Mouse (Mus musculus) lung, embryonic 14.5 days (tissue): ENCODE results near the gene Cd24a. TPM values are rescaled to one million over a fixed set of nuclear protein-coding genes. Genes with fewer than 3 reads are reported as not detected.

Experiments
- ATAC-seq: fragments of 200-750 bp; cut with Nextera tagmentation; 2 replicates; pipeline ENCODE4 v1.8.0; 2017; ENCODE audit warnings: mild to moderate bottlenecking, moderate TSS enrichment, moderate library complexity; ENCODE audit not compliant: insufficient read depth
- DNase-seq: peaks from one replicate; pipeline ENCODE4 v3.0.0-alpha.2; 2015
- H3K27ac ChIP-seq: fragments of 300-500 bp; sonication (generic); 2 replicates; pipeline ENCODE4 v1.5.1; 2014; ENCODE audit warnings: low read depth, mild to moderate bottlenecking, moderate library complexity
- H3K27me3 ChIP-seq: fragments of 300-500 bp; sonication (generic); 2 replicates; pipeline ENCODE4 v1.6.1; 2014; ENCODE audit warnings: low read length, control low read depth; ENCODE audit not compliant: insufficient read depth
- H3K36me3 ChIP-seq: fragments of 300-500 bp; sonication (generic); 2 replicates; pipeline ENCODE4 v1.6.1; 2014; ENCODE audit warnings: control low read depth; ENCODE audit not compliant: insufficient read depth
- H3K4me1 ChIP-seq: fragments of 300-500 bp; sonication (generic); 2 replicates; pipeline ENCODE4 v1.6.1; 2014; ENCODE audit warnings: antibody characterized with exemption, control low read depth; ENCODE audit not compliant: insufficient read depth
- H3K4me2 ChIP-seq: fragments of 300-500 bp; sonication (generic); 2 replicates; pipeline ENCODE4 v1.6.1; 2014; ENCODE audit warnings: mild to moderate bottlenecking
- H3K4me3 ChIP-seq: fragments of 300-500 bp; sonication (generic); 2 replicates; pipeline ENCODE4 v1.5.1; 2014; ENCODE audit warnings: low read depth, low read length
- H3K9ac ChIP-seq: fragments of 300-500 bp; sonication (generic); 2 replicates; pipeline ENCODE4 v1.6.1; 2014
- H3K9me3 ChIP-seq: fragments of 300-500 bp; sonication (generic); 2 replicates; pipeline ENCODE4 v1.6.1; 2016; ENCODE audit warnings: low read depth, low read length, control low read depth
- CTCF ChIP-seq: IDR thresholded peaks from 2 replicates; pipeline ENCODE4 v1.5.1; 2016; ENCODE audit warnings: antibody characterized with exemption, low read depth
- WGBS: fragments of 180-500 bp; shearing (Covaris S2); extraction: QIAGEN DNeasy Blood & Tissue Kit; methylation state at CpG from one replicate; pipeline ENCODE4 v1.1.7; 2014; 5-methylcytosine and 5-hydroxymethylcytosine counted together
- polyA plus RNA-seq: library from polyadenylated mRNA; unstranded; fragments of >200 nt; fragmentation: Nextera tagmentation; extraction: Ambion mirVana; gene quantifications from 2 replicates; pipeline ENCODE4 v1.2.1, GENCODE M21; 2014

The Cd24a gene
- polyA plus RNA-seq, 1 experiment from 2014 or later: 262 TPM

- H3K27me3 ChIP-seq: no peaks in the 10 kb centered on the region
- TF ChIP-seq CTCF: no peak
- no peaks in the 10 kb centered on the region; the same call in 1 of the 2 replicates for H3K9me3 ChIP-seq
- H3K4me2 ChIP-seq: no peak overlapping the region
- H3K27ac ChIP-seq: no peak overlapping the region
- H3K4me3 ChIP-seq: no peak overlapping the region
- ATAC-seq (no peak), DNase-seq (no peak)
- no peaks in the 10 kb centered on the region for H3K36me3 ChIP-seq
- no peak overlapping the region for H3K9ac ChIP-seq
- 0 out of 2 replicates have a peak, but pooled peaks cover 2% of the 10 kb centered on the region for H3K4me1 ChIP-seq
- 53% methylated on average over 2 of the region's 2 CpGs for WGBS
These were observed 46.8 kb downstream of the Cd24a start for GRCm38 (mm10) chr10:43624791-43625398.

GRCm38 (mm10) chr10:43625578-43625977 is 47.5 kb downstream of the Cd24a start:
- 77% methylated on average over 2 of the region's 2 CpGs for WGBS
- DNase-seq (no peak), ATAC-seq (no peak)
- Histone ChIP-seq H3K27me3 (no peaks in the 10 kb centered on the region), H3K4me2 (no peak overlapping the region), H3K4me3 (no peak overlapping the region), H3K27ac (no peak overlapping the region), H3K9ac (no peak overlapping the region), H3K4me1 (0 out of 2 replicates have a peak, but pooled peaks cover 3% of the 10 kb centered on the region), H3K36me3 (no peaks in the 10 kb centered on the region), H3K9me3 (no peaks in the 10 kb centered on the region; the same call in 1 of the 2 replicates)
- TF ChIP-seq CTCF: no peak

- peak overlapping the region; percentile 54; the same call in 1 of the 2 replicates for H3K27ac ChIP-seq
- WGBS: 49% methylated on average over 5 of the region's 5 CpGs
These were observed 51.1 kb downstream of the Cd24a start for GRCm38 (mm10) chr10:43629216-43629615.

GRCm38 (mm10) chr10:43629857-43630256 is 51.8 kb downstream of the Cd24a start:
- no peak overlapping the region for H3K4me2 ChIP-seq
- ATAC-seq (peak; percentile 71), DNase-seq (peak; percentile 63)
- 0 out of 2 replicates have a peak overlapping the region, but pooled peaks have one; percentile 54 for H3K27ac ChIP-seq
- TF ChIP-seq CTCF: no peak
- no peak overlapping the region for H3K4me3 ChIP-seq
- no peaks in the 10 kb centered on the region for H3K36me3 ChIP-seq
- H3K4me1 ChIP-seq: 0 out of 2 replicates have a peak, but pooled peaks cover 3% of the 10 kb centered on the region
- H3K27me3 ChIP-seq: no peaks in the 10 kb centered on the region
- no peaks in the 10 kb centered on the region; the same call in 1 of the 2 replicates for H3K9me3 ChIP-seq
- no peak overlapping the region for H3K9ac ChIP-seq

More at GRCm38 (mm10) chr10:43629216-43629615, 51.1 kb downstream of the Cd24a start:
- Histone ChIP-seq H3K36me3 (no peaks in the 10 kb centered on the region), H3K27me3 (no peaks in the 10 kb centered on the region), H3K4me3 (no peak overlapping the region), H3K4me2 (no peak overlapping the region), H3K4me1 (0 out of 2 replicates have a peak, but pooled peaks cover 3% of the 10 kb centered on the region), H3K9ac (no peak overlapping the region), H3K9me3 (no peaks in the 10 kb centered on the region; the same call in 1 of the 2 replicates)
- ATAC-seq (no peak), DNase-seq (no peak)
- no peak for TF ChIP-seq CTCF

- H3K9me3 ChIP-seq: no peaks in the 10 kb centered on the region; the same call in 1 of the 2 replicates
- DNase-seq: peak; percentile 9
- 57% methylated on average over 4 of the region's 4 CpGs for WGBS
- H3K4me2 ChIP-seq: no peak overlapping the region
- no peaks in the 10 kb centered on the region for H3K27me3 ChIP-seq
- no peak overlapping the region for H3K27ac ChIP-seq
- ATAC-seq: peak; percentile 52; the same call in 1 of the 2 replicates
- H3K4me1 ChIP-seq: 0 out of 2 replicates have a peak, but pooled peaks cover 3% of the 10 kb centered on the region
- H3K4me3 ChIP-seq: no peak overlapping the region
- no peak overlapping the region for H3K9ac ChIP-seq
- H3K36me3 ChIP-seq: no peaks in the 10 kb centered on the region
- no peak for TF ChIP-seq CTCF
These were observed 52.5 kb downstream of the Cd24a start for GRCm38 (mm10) chr10:43630634-43631033.

- Histone ChIP-seq H3K9ac (no peak overlapping the region), H3K4me3 (no peak overlapping the region), H3K36me3 (no peaks in the 10 kb centered on the region), H3K4me1 (0 out of 2 replicates have a peak, but pooled peaks cover 3% of the 10 kb centered on the region), H3K27ac (no peak overlapping the region), H3K9me3 (no peaks in the 10 kb centered on the region; the same call in 1 of the 2 replicates), H3K4me2 (no peak overlapping the region), H3K27me3 (no peaks in the 10 kb centered on the region)
- TF ChIP-seq CTCF: no peak
- ATAC-seq: no peak
- DNase-seq: no peak
These were observed 53.0 kb downstream of the Cd24a start for GRCm38 (mm10) chr10:43631049-43631448.

- no peak for DNase-seq
- Histone ChIP-seq H3K27ac (no peak overlapping the region), H3K4me1 (0 out of 2 replicates have a peak, but pooled peaks cover 3% of the 10 kb centered on the region), H3K4me2 (no peak overlapping the region), H3K4me3 (no peak overlapping the region), H3K27me3 (no peaks in the 10 kb centered on the region), H3K9me3 (no peaks in the 10 kb centered on the region; the same call in 1 of the 2 replicates), H3K9ac (no peak overlapping the region), H3K36me3 (no peaks in the 10 kb centered on the region)
- no peak for TF ChIP-seq CTCF
- no peak for ATAC-seq
- 58% methylated on average over 2 of the region's 2 CpGs for WGBS
These were observed 53.7 kb downstream of the Cd24a start for GRCm38 (mm10) chr10:43631639-43632354.
